Mouse (Mus musculus): ENCODE data around the gene Setd5.

Setd5 gene

DNA sequence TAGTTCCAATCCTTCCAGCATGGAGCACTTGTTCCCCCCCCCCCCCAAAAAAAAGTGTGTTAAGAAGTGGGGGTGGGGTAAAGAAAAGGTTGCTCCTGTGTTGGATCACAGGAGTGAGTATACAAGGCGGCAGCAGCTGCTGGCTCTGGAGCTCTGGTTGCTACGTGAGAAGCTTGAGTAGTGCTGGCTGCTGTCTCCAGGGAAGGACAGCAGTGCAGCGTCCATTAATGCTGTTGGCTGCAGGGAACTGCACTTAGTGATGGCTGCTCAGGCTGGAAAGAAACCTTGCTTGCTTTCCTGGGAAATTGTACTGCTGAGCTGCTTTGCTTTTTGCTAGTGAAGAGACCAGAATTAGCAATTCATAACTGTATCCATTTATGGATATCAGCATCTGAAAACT is 2.3 kb downstream of the Setd5 start:
- POLR2A ChIA-PET, result interaction anchor here in 3 of 4 experiments (0.6 to 1.3 kb wide), 17 partner anchors 8 to 462 kb away, joined by 3 to 11 read pairs (median 4); partner anchors contain the start of gene Thumpd3 (in 1 of the 3)
- CTCF ChIA-PET, result interaction anchor here in 3 of 4 experiments (0.6 to 0.7 kb wide), 3 partner anchors 41 to 823 kb away, joined by 3 to 5 read pairs (median 4); partner anchors contain the start of gene Tatdn2 (in 1 of the 3)

DNA sequence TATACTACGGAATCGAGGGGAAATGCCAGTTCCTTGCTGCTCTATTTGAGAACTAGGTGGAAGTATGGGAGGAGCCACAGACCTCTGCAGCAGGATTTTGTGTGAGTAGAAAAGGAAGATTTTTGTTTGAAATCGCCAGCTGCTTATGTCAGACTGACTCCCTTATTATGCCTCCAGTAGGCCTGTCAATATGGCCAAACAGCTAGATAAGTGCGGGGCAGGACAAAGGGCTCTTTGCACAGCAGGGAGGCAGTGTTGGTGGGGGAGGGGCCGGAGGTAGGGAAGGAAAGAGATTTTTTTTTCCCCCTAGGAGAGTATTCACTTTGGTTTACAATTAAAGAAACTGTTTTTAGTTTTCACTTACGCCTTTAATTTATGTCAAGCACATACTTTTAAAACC is 5.1 kb downstream of the Setd5 start:
- ChIA-PET POLR2A (interaction anchor here in 3 of 4 experiments (0.9 to 3.1 kb wide), 8 partner anchors 10 to 50 kb away, joined by 3 to 19 read pairs (median 6); no protein-coding TSS in a partner anchor), CTCF (interaction anchor here in 1 of 4 experiments (1.0 kb wide), 1 partner anchor 44 kb away, joined by 3 read pairs; no protein-coding TSS in a partner anchor)

DNA sequence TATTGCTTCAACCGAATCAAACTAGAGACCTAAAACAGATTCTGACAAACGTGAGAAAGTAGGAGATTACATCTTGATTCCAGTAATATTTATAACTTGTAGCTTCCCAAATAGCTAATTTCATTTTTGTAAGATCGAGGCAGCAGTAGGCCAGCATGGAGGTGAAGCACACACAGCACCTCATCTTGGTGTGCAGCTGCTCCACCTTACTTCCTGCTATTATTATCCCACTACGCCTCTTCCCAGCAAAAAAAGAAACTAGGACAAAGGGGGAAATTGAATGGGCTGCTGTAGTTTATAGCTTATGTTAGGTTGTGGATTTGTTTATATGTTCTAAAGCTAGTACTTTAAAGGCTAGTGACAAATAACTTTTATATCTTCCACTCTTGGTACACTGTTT is 7.4 kb downstream of the Setd5 start:
- CTCF ChIA-PET, result no interaction called here
- POLR2A ChIA-PET, result interaction anchor here in 3 of 4 experiments (0.9 to 9.2 kb wide), 12 partner anchors 8 to 329 kb away, joined by 3 to 116 read pairs (median 4); partner anchors contain the start of genes Setd5 (in 2 of the 3) and Thumpd3 (in 1 of the 3)

DNA sequence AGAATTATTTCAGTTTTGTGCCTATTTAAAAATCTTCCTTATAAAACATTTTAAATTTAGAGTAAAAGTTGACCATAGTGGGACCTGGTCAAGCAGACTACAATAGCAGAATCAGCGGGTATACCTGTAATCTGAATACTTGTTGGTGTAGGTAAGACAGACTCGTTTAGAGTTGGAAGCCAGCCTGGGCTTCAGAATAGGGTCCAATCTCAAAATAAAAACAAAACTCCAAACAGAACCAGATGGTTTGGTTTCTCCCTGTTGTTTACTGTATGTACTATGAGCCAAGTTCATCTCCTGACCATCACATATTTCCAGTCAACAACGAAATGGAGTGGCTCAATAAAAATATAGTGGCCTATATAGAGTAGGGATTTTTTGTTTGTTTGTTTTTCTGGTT is 16.0 kb downstream of the Setd5 start:
- POLR2A ChIA-PET, result interaction anchor here in 2 of 4 experiments (1.2 to 4.9 kb wide), 9 partner anchors 8 to 47 kb away, joined by 3 to 65 read pairs (median 8); partner anchors contain the start of genes Setd5 (in 2 of the 2) and Thumpd3 (in 1 of the 2)
- CTCF ChIA-PET, result interaction anchor here in 1 of 4 experiments (0.7 kb wide), 1 partner anchor 11 kb away, joined by 3 read pairs; no protein-coding TSS in a partner anchor

DNA sequence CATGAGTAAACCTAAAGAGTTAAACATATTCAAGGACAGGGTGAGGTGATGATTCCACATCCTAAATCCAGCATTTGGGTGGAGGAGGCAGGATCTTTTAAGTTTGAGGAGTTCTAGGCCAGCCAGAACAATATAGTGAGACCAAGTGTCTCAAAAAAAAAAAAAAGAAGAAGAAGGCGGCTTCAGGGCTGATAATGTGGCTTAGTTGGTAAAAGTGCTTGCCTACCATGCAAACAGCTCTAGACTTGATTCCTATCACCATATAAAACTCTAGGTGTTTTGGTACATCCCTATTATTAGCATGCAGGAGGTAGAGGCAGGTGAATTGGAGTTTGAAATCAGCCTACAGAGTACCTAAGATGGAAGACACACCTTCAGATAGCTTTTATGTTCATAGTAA is 18.4 kb downstream of the Setd5 start:
- ChIA-PET CTCF (interaction anchor here in 1 of 4 experiments (0.6 kb wide), 1 partner anchor 191 kb away, joined by 3 read pairs; no protein-coding TSS in a partner anchor), POLR2A (interaction anchor here in 3 of 4 experiments (0.6 to 4.9 kb wide), 15 partner anchors 9 to 217 kb away, joined by 3 to 65 read pairs (median 4); partner anchors contain the start of genes Setd5 (in 2 of the 3) and Thumpd3 (in 1 of the 3))

DNA sequence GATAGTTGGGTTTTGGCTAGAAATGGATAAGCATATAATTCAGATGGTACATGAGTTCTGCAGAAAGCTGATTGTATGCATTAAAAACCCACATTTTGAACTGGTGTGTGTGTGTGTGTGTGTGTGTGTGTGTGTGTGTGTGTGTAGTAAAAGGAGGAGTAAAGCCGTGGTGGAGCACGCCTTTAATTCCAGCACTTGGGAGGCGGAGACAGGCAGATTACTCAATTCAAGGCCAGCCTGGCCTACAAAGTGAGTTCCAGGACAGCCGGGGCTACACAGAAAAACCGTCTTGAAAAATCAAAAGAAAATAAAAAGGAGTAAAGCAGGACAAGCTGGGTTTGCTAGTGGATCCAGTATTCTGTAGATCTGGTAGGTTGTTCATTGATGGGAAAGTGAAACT is 20.5 kb downstream of the Setd5 start:
- CTCF ChIA-PET, result no interaction called here
- POLR2A ChIA-PET, result interaction anchor here in 2 of 4 experiments (0.7 to 4.9 kb wide), 13 partner anchors 9 to 498 kb away, joined by 3 to 65 read pairs (median 4); partner anchors contain the start of genes Setd5 (in 2 of the 2) and Thumpd3 (in 1 of the 2)

DNA sequence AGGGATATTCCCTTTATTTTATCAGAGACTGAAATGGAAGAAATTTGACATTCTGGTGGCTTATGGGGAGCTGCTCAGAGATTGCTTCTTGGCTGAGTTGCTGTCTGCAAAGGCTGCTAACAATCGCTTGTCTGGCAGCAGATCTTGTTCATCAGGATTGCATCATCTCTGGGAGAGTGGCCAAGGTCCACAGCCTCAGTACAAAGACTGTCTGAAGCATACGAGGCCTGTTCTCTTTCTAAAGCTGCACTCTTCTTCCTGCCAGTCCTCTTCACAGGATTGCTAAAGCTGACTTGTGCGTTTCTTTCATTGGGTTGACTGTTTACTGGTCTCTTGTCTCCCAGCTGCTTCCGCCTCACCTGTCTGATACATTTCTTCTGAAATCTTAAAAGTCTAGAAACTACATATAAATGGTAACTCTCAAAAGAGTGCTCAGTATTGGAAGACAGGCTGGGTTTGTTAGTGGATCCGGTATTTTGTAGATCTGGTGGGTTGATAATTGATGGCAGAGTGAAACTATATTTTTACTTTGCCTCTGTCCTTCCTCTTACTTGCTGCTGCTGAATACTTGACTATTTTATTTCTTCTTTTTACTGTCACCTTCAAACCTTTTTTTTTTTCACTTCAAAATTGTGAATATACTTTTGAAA is 22.6 kb downstream of the Setd5 start:
- POLR2A ChIA-PET, result interaction anchor here in 3 of 4 experiments (0.9 to 7.0 kb wide), 13 partner anchors 9 to 55 kb away, joined by 3 to 79 read pairs (median 5); partner anchors contain the start of genes Setd5 (in 3 of the 3) and Thumpd3 (in 1 of the 3)
- CTCF ChIA-PET, result no interaction called here

DNA sequence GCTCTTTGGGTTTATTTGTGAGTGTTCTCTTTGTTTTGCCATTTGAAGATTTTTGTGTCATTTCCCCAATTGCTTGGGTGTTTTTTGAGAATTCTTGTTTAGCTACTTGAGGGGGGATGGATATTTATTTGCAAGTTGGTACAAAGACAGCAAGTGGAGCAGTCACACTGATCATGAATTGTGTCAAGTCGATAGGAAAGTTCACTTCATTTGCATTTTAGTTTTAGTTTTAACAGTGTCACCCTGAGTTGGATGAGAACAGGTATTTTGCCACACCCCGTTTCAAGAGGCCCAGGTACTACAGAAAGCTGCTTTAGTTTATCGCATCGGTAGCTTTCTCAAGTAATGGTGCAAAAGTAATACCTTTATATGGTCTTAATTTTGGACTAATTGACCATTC is 25.4 kb downstream of the Setd5 start:
- ChIA-PET POLR2A (interaction anchor here in 2 of 4 experiments (0.8 to 7.0 kb wide), 11 partner anchors 10 to 33 kb away, joined by 3 to 79 read pairs (median 5); partner anchors contain the start of gene Setd5 (in 2 of the 2)), CTCF (no interaction called here)

DNA sequence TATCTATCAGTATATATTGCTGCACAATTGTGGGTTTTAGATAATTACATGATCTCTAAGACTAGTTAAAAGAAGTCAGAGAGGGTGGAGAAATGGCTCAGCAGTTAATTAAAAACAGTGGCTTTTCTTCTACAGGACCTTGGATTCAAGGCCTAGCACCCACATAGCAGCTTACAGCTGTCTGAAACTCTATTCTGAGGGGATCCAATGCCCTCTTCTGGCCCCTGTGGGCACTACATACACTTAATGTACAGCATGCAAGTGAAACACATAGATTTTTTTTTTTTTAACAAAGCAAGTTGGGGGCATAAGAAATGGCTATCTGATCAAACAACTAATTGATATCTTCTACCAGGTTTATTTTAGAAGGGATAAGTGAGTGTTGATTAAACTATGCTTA is 26.6 kb downstream of the Setd5 start:
- ChIA-PET CTCF (interaction anchor here (0.6 to 1.6 kb wide), 5 partner anchors 10 to 66 kb away, joined by 3 to 7 read pairs (median 3); no protein-coding TSS in a partner anchor), POLR2A (interaction anchor here in 3 of 4 experiments (0.9 to 7.0 kb wide), 8 partner anchors 11 to 51 kb away, joined by 3 to 79 read pairs (median 4); partner anchors contain the start of gene Setd5 (in 2 of the 3))

DNA sequence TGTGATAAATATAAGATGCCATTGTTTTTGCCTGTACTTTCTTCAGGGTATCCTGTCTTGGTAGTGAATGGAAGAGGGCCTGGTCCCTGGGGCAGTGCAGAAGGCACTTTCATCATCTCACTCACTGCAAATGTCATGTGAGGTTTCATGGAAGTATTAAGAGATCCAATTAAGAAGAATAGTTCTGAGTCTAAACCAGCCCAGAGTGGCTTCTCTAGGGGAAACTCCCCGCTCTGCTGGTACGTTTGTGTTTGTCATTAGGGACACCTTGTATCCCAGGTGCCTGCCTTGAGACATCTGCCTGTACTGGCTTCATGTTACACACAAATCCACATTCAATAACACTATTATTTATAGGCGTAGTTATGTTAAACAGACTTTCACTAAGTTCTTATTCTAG is 32.2 kb downstream of the Setd5 start:
- ChIA-PET POLR2A (no interaction called here), CTCF (no interaction called here)

DNA sequence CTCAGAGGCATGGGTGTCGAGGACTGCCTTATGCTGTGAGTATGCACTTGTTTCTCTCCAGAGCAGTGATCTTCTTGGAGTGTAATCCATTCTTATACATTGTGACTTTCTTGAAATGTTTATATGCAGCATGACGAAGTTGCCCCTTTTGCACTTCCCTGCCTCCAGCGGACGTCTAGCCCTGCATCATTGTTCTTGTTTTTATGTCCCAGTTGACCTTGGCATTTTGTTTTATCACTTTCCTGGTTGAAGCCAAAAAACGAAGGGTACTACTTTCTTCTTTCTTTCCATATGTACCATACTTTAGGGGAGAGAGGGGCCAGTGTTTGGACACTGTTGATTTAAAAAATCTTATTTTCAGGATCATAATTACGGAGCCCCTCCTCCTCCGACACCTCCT is 32.8 kb downstream of the Setd5 start:
- POLR2A ChIA-PET, result no interaction called here
- CTCF ChIA-PET, result no interaction called here

DNA sequence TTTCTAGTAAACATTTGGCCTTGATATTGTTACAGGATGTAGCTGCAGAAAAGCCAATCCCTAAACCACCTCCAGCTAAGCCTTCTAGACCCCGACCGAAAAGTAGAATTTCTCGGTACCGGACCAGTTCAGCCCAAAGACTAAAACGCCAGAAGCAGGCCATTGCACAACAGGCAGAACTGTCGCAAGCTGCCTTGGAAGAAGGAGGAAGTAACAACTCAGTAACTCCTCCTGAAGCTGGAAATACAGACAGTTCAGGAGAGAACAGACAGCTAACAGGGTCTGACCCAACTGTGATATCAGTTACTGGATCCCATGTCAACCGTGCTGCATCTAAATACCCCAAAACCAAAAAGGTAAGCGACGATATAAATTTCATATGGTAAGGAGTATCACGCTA is 43.6 kb downstream of the Setd5 start:
- CTCF ChIA-PET, result no interaction called here
- POLR2A ChIA-PET, result interaction anchor here in 3 of 4 experiments (0.6 to 1.8 kb wide), 6 partner anchors 11 to 104 kb away, joined by 3 to 9 read pairs (median 4); no protein-coding TSS in a partner anchor

DNA sequence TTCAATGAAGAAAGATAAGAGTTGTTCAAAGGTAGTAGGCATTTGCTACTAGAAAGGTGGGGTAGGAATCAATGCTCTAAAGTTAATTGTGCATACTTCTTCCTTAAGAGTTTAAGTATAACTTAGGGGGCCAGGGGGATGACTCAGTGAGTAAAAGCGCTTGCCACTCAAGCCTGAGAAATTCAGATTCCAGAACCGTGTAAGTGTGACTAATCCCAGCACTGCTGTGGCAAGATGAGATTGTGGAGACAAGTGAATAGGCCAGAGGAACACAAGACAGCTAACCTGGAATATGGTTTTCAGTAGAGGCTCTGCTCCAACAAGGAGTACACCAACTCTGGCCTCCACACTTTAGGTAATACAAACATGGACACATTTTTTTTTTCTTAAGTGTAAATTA is 56.2 kb downstream of the Setd5 start:
- ChIA-PET POLR2A (interaction anchor here in 1 of 4 experiments (1.9 to 2.4 kb wide), 4 partner anchors 11 to 15 kb away, joined by 9 to 14 read pairs (median 10); no protein-coding TSS in a partner anchor), CTCF (no interaction called here)

DNA sequence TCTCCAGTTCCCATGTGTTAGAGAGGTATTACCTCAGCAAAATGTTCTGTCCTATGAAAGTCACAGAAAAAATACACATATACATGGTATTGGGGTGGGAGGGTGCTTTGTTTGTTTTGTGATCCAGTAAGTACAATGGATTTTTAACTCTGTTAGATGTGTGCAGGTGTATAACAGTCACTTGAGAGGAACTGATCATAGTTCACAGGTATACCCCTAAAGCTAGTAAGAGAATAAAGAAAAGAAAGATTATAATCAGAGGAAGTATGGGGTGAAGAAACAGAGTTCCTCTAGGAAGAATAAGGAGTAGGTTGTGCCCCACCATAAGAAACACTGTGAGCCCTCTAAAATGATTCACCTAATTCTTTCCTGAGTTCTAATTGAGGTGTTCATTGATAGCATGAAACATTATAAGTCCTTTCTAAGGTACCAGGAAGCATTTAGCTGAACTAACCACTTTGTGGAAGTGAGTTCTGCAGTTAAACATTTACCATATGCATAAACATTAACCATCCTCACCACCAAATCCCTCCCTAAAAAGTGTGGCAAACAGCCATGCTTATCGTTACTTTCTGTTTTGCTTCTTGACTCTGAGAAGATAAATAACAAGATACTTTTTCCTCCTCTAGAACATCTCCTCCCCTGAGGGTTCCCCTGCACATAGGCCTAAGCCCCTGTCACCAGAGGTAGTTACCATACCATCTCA is 64.4 kb downstream of the Setd5 start:
- ChIA-PET POLR2A (interaction anchor here in 3 of 4 experiments (1.0 to 3.0 kb wide), 9 partner anchors 9 to 102 kb away, joined by 3 to 23 read pairs (median 5); no protein-coding TSS in a partner anchor), CTCF (no interaction called here)

DNA sequence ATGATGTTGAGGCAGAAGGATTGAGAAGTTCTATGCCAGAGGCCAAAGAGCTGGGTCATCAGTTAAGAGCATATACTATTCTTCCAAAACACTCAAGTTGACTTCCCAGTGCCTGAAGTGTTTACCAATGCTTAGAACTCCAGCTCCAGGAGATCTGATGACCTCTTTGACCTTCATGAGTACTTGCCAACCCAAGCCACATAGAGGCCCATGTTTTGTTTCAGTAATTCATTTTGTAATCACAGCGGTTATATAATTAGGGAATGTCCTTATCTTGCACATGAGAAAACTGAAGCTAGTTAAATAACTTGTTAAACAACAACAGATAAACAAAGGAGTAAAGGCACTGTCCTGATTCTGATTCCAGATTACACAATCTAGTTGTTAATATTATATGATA is 67.6 kb downstream of the Setd5 start:
- ChIA-PET POLR2A (interaction anchor here in 2 of 4 experiments (0.7 to 4.8 kb wide), 6 partner anchors 11 to 50 kb away, joined by 3 to 30 read pairs (median 4); no protein-coding TSS in a partner anchor), CTCF (no interaction called here)

DNA sequence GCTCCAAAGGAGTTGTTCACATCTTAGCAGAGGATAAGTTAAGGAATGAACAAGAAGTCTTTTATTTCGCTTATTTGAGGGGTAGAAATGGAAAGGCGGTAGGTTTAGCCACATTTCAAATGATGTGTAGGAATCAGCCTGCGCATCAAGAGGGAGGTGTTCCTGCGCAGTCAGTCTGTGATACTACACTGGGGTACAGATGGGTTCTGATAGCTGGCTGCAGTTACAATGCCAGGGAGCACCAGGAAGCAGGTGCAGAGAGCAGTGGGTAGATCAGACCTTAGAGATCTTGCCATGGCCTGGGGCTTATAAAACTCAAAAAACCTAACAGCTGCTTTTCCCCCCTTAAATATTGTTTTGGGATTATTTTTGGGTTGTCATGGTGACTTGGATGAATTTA is 68.1 kb downstream of the Setd5 start:
- ChIA-PET CTCF (no interaction called here), POLR2A (interaction anchor here in 2 of 4 experiments (0.7 to 4.8 kb wide), 7 partner anchors 9 to 26 kb away, joined by 3 to 30 read pairs (median 3); no protein-coding TSS in a partner anchor)

DNA sequence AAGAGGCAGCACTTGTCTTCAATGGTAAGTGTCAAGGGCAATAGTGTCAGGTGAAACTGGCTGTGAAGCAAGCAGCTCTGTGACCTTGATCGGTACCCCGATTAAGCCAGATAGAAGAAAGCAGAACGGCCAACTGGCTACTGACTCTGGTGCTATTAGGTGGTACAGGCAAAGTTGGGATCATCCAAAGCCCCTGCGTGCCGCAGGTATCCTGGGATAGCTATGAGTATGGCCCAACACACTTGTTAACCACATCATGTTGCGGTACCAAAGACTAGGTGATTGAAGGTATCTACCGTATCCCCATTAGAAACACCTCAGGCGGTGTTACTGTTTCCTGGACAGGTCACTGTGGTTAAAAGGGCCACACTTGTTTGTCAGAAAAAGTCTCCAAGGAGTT is 76.9 kb downstream of the Setd5 start:
- ChIA-PET CTCF (interaction anchor here in 2 of 4 experiments (0.6 to 1.5 kb wide), 2 partner anchors 116 to 1501 kb away, joined by 3 to 4 read pairs; no protein-coding TSS in a partner anchor), POLR2A (interaction anchor here (0.6 to 6.1 kb wide), 18 partner anchors 8 to 213 kb away, joined by 3 to 49 read pairs (median 4); partner anchors contain the start of genes Setd5 (in 1 of the 4) and Thumpd3 (in 1 of the 4))

DNA sequence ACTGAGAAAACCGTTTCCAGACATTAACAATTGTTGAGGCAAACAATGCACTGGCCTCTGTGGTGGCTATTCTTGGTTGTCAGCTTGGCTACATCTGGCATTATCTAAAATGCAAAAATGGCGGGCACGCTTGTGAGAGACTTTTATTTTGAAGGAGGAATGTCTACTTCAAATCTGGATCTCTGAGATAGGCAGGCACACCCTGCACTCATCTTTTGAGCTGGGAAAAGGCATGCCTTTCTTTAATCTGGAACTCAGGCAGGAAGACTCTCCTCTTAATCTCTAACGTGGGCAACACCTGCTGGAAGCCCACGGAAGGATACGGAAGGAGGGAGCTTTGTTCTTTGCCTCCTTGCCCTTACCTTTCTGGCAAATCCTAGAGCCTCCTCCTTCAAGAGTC is 77.7 kb downstream of the Setd5 start:
- ChIA-PET CTCF (interaction anchor here in 2 of 4 experiments (0.6 to 1.5 kb wide), 2 partner anchors 108 to 117 kb away, joined by 3 to 4 read pairs; no protein-coding TSS in a partner anchor), POLR2A (interaction anchor here in 3 of 4 experiments (0.6 to 6.1 kb wide), 24 partner anchors 9 to 212 kb away, joined by 3 to 49 read pairs (median 3); partner anchors contain the start of genes Mtmr14 (in 1 of the 3), Setd5 (in 1 of the 3) and Thumpd3 (in 1 of the 3))

All from embryonic stem cell, embryonic (primary cell).